Mouse (Mus musculus) liver, embryonic 12.5 days (tissue): ENCODE data around the gene Eps8l1. TPM values are rescaled to one million over a fixed set of nuclear protein-coding genes. Genes with fewer than 3 reads are reported as not detected.

Experiments
- ATAC-seq: fragments of 200-750 bp; cut with Nextera tagmentation; 2 replicates; pipeline ENCODE4 v1.8.0; 2017; ENCODE audit warnings: moderate number of reproducible peaks, mild to moderate bottlenecking, moderate library complexity
- H3K27ac ChIP-seq: fragments of 300-500 bp; sonication (generic); 2 replicates; pipeline ENCODE4 v1.5.1; 2016; ENCODE audit warnings: mild to moderate bottlenecking
- H3K27me3 ChIP-seq: fragments of 300-500 bp; sonication (generic); replicated peaks from 2 replicates; pipeline ENCODE4 v1.6.1; 2016; ENCODE audit warnings: mild to moderate bottlenecking, moderate library complexity
- H3K36me3 ChIP-seq: fragments of 300-500 bp; sonication (generic); 2 replicates; pipeline ENCODE4 v1.6.1; 2016; ENCODE audit warnings: mild to moderate bottlenecking, moderate library complexity
- H3K4me1 ChIP-seq: fragments of 300-500 bp; sonication (generic); 2 replicates; pipeline ENCODE4 v1.6.1; 2016
- H3K4me2 ChIP-seq: fragments of 300-500 bp; sonication (generic); 2 replicates; pipeline ENCODE4 v1.6.1; 2016; ENCODE audit warnings: mild to moderate bottlenecking, moderate library complexity
- H3K4me3 ChIP-seq: fragments of 300-500 bp; sonication (generic); 2 replicates; pipeline ENCODE4 v1.5.1; 2016; ENCODE audit warnings: mild to moderate bottlenecking, moderate library complexity
- H3K9ac ChIP-seq: fragments of 300-500 bp; sonication (generic); 2 replicates; pipeline ENCODE4 v1.6.1; 2016; ENCODE audit warnings: mild to moderate bottlenecking, moderate library complexity
- H3K9me3 ChIP-seq: fragments of 300-500 bp; sonication (generic); replicated peaks from 2 replicates; pipeline ENCODE4 v1.6.1; 2016; ENCODE audit warnings: mild to moderate bottlenecking, moderate library complexity
- WGBS: fragments of 180-500 bp; shearing (Covaris S2); methylation state at CpG from one replicate; pipeline ENCODE4 v1.1.7; 2016; ENCODE audit not compliant: insufficient replicate concordance; 5-methylcytosine and 5-hydroxymethylcytosine counted together
- polyA plus RNA-seq: library from polyadenylated mRNA; unstranded; fragments of >200 nt; fragmentation: Nextera tagmentation; extraction: Ambion mirVana; gene quantifications from 2 replicates; pipeline ENCODE4 v1.2.1, GENCODE M21; 2016

The Eps8l1 gene
- polyA plus RNA-seq, 1 experiment from 2014 or later = 1.3 TPM

DNA sequence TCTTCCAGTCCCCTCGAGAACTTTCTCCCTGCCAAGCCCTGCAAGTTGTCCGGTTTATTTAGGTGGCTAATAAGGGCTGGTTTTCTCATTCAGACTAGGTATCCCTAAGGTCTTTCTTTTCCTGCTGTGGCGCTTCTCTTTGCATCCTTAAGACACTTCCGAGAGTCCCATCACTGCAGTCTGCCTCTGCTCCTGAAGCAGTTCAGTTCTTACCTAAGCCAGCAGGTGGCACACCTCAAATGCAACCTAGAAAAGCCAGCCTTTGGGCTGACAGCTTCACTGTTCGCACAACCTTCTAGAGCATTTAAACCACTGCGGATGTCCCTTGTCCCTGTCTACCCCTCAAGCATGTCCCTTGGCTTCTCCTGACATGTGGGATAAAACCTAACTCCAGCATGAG lies 19.2 kb downstream of the Eps8l1 start:
- 45% methylated on average over 6 of the region's 6 CpGs for WGBS
- no peak overlapping the region for H3K27ac ChIP-seq
- peaks cover 54% of the 10 kb centered on the region for H3K27me3 ChIP-seq
- peaks cover 43% of the 10 kb centered on the region for H3K36me3 ChIP-seq
- no peak overlapping the region for H3K4me3 ChIP-seq
- H3K4me1 ChIP-seq = peaks cover 8% of the 10 kb centered on the region
- H3K9me3 ChIP-seq = no peaks in the 10 kb centered on the region
- H3K9ac ChIP-seq = no peak overlapping the region
- H3K4me2 ChIP-seq = no peak overlapping the region
- ATAC-seq = no peak

DNA sequence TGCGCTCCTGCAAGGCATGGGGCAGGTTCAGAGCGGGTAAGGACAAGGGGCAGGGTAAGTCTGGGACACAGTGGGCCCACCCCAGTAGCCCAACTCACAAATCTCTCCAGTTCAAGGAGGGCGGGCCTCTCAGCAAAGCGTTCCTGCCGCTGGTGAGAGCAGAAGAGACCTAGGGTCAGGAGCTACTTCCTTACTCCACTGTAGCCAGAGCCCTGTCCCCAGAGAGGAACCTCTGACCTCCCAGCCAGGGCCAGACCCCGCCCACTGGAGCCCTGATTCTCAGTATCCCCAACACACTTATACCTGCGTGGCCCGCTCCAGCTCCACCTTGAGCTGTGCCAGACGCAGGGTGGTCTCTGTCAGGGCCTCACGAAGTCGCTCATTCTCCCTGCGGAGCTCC lies 21.8 kb downstream of the Eps8l1 start:
- Histone ChIP-seq H3K27ac (no peak overlapping the region), H3K36me3 (peaks cover 69% of the 10 kb centered on the region), H3K9ac (no peak overlapping the region), H3K9me3 (no peaks in the 10 kb centered on the region), H3K4me1 (peaks cover 8% of the 10 kb centered on the region), H3K4me3 (no peak overlapping the region), H3K4me2 (no peak overlapping the region), H3K27me3 (peaks cover 28% of the 10 kb centered on the region)
- no peak for ATAC-seq
- WGBS = 82% methylated on average over 12 of the region's 12 CpGs

DNA sequence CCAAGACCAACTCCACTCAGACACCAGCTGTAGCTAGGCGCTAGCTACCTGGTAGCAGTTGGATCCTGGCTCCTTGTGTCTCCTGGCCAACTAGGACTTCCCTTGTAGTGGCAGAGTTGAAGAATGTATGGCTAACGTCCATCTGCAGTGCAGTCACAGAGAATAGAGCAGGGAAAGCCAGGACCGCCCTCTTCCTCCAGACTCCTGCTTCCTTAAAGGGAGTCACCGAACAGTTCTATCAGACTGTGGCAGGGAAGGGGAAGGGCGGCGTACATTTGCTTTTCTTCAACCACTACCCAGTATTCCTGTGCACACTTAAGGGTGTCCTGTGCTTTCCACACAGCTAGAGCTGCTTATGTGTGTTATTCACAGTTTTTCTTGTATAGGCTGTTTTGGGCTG lies 30.8 kb downstream of the Eps8l1 start:
- H3K9ac ChIP-seq = no peak overlapping the region
- H3K4me3 ChIP-seq = no peak overlapping the region
- H3K9me3 ChIP-seq = no peaks in the 10 kb centered on the region
- 57% methylated on average over 6 of the region's 6 CpGs for WGBS
- no peak overlapping the region for H3K4me2 ChIP-seq
- 0 out of 2 replicates have a peak overlapping the region, but pooled peaks have one; percentile 29 for H3K27ac ChIP-seq
- H3K36me3 ChIP-seq = peaks cover 97% of the 10 kb centered on the region
- peaks cover 57% of the 10 kb centered on the region for H3K4me1 ChIP-seq
- no peaks in the 10 kb centered on the region for H3K27me3 ChIP-seq
- ATAC-seq = no peak

DNA sequence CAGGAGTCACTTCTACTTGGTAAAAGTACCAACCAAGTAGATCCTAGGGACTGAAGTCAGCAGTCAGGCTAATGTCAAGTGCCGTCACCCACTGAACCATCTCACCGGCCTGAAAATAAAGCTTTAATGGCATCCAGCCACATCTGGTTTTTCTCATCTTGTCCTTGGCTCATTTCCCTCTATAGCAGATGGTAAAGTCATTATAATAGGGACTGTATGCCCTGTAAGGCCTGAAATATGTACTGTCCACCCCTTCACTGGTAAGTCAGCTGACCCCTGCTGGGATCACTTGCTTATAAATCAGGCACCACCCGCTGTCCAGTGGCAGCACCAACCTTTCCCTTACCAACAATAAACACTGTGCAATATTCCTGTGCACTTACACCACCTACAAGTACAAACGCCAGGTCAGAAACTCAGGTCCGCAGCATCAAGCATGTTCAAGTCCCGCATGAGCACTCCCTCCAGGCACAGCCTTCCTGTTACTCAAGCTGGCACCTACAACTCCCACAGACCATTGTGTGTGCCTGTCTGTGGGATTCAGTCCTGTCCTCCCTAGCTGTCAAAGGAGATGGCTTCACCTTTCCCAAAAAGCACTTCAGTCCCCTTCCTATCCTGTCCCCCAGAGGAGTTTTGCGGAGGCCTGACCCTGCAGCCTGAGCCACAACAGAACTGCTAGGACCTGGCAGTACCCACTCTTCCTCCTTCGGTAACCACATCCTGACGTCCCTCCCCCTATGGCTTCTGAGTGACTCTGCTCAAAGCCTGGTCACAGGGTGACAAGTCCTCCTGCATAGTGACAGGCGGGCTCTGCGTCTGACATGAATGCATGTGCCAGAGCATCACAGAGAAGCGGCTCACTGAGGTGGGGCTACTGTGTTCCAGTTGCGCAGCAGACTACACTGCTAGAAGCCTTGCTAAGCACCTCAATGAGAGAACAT lies 32.1 kb downstream of the Eps8l1 start:
- ATAC-seq = peak; percentile 26; the same call in 1 of the 2 replicates
- WGBS = 69% methylated on average over 13 of the region's 13 CpGs
- H3K9me3 ChIP-seq = no peaks in the 10 kb centered on the region
- H3K4me1 ChIP-seq = peaks cover 63% of the 10 kb centered on the region
- no peak overlapping the region for H3K9ac ChIP-seq
- H3K36me3 ChIP-seq = peaks cover 97% of the 10 kb centered on the region
- no peaks in the 10 kb centered on the region for H3K27me3 ChIP-seq
- H3K4me2 ChIP-seq = no peak overlapping the region
- no peak overlapping the region for H3K4me3 ChIP-seq
- peak overlapping the region; percentile 8; the same call in 1 of the 2 replicates for H3K27ac ChIP-seq

DNA sequence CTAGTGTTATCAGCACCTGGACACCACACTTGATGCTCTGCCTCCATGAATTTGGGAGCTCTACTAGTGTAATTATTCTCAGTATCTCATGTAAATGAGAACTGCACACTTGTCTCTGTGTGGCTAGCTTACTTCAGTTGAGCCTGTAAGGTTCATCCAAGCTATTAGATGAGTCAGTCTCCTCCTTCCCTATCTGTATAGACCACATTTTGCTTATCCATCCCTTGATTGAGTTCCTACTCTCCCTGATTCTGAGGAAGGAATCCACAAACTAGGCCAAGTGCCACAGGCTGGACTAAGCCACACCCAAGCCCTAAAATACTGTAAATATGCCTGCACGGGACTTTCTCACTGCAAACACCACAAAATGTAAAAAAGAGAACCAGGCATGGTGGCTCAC lies 33.5 kb downstream of the Eps8l1 start:
- Histone ChIP-seq H3K4me3 (no peak overlapping the region), H3K27me3 (no peaks in the 10 kb centered on the region), H3K27ac (0 out of 2 replicates have a peak overlapping the region, but pooled peaks have one; percentile 17), H3K4me1 (peaks cover 76% of the 10 kb centered on the region), H3K4me2 (0 out of 2 replicates have a peak overlapping the region, but pooled peaks have one; percentile 2), H3K36me3 (peaks cover 91% of the 10 kb centered on the region), H3K9ac (peak overlapping the region; percentile 12; the same call in 1 of the 2 replicates), H3K9me3 (no peaks in the 10 kb centered on the region)
- peak; percentile 63 for ATAC-seq
- 19% methylated on average over 1 of the region's 1 CpGs for whole genome bisulfite sequencing

DNA sequence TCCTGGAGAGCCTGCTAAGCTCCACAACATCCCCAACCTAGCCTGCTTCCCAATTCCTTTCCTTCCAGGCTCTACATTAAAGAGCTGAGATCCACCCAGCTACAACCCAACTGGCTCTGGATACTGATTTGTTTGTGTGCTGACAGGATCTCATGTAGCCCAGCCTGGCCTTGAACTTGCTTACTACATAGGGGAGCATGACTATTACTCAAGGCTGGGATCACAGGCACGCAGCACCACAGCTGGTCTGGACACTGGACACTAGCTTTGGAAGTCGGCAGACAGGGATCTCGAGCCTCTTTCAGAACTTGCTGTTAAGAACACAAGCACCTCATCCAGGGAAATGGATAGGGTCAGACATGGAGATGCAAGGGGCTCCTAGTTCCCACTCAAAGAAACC lies 36.0 kb downstream of the Eps8l1 start:
- H3K4me3 ChIP-seq = no peak overlapping the region
- peaks cover 80% of the 10 kb centered on the region for H3K4me1 ChIP-seq
- no peak overlapping the region for H3K27ac ChIP-seq
- no peak overlapping the region for H3K4me2 ChIP-seq
- ATAC-seq = no peak
- H3K9me3 ChIP-seq = no peaks in the 10 kb centered on the region
- H3K9ac ChIP-seq = no peak overlapping the region
- 86% methylated on average over 3 of the region's 3 CpGs for whole genome bisulfite sequencing
- peaks cover 77% of the 10 kb centered on the region for H3K36me3 ChIP-seq
- H3K27me3 ChIP-seq = no peaks in the 10 kb centered on the region

DNA sequence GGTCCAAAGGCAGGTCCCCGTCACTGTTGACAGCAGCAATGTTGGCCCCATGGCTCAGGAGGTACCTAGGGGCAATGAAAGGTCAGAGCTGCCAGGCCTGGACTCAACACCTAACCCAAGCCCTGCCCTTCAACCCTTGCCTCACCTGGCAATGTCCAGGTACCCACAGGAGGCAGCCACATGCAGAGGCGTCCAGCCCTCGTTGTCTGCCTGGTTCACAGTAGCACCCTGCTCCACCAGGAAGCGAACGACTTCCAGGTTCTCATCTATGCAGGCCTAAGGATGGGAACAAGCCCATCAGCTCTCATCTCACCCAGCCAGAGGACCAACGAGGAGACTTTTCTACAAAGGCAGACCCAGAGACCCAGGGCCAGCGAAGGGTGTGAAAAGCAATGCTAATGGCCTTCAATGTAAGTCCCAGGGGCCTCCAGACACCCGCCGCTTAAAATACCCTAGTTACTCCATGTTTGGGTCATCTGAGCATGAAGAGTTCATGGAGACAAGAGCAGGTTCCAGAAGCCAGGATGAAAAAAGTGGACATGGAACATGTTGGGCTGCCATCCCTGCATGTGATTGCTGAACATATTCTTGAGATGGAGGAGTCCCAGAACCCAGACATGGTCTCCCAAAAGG lies 36.9 kb downstream of the Eps8l1 start:
- H3K4me3 ChIP-seq = no peak overlapping the region
- peaks cover 72% of the 10 kb centered on the region for H3K4me1 ChIP-seq
- H3K9ac ChIP-seq = no peak overlapping the region
- no peak overlapping the region for H3K4me2 ChIP-seq
- no peaks in the 10 kb centered on the region for H3K27me3 ChIP-seq
- H3K36me3 ChIP-seq = peaks cover 68% of the 10 kb centered on the region
- no peak for ATAC-seq
- H3K9me3 ChIP-seq = no peaks in the 10 kb centered on the region
- H3K27ac ChIP-seq = no peak overlapping the region
- WGBS = 86% methylated on average over 9 of the region's 9 CpGs

DNA sequence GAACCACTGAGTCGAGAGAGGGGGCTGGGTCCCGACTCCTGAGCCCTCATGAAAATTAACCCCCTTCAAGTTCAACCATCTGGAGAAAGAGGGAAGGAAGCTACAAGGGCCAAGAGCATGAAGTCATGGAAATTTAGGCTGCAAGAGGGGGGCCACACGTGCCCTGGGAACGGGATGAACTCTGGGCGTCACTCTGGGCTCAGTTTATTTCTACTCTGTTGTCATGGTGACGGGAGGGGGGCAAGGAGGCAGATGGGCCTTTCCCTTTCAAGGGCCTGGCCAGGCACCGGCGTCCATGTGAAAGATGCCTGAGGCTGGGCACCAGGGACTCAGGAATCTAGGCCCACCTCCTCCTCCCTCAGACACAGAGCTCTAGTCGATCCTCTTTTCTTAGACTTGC lies 37.8 kb downstream of the Eps8l1 start:
- ATAC-seq = no peak
- Histone ChIP-seq H3K9ac (peak overlapping the region; percentile 95; the same call in 1 of the 2 replicates), H3K36me3 (peaks cover 59% of the 10 kb centered on the region), H3K4me2 (peak overlapping the region; percentile 77), H3K27ac (no peak overlapping the region), H3K4me1 (peaks cover 72% of the 10 kb centered on the region), H3K27me3 (no peaks in the 10 kb centered on the region), H3K4me3 (no peak overlapping the region), H3K9me3 (no peaks in the 10 kb centered on the region)
- WGBS = 54% methylated on average over 9 of the region's 9 CpGs

DNA sequence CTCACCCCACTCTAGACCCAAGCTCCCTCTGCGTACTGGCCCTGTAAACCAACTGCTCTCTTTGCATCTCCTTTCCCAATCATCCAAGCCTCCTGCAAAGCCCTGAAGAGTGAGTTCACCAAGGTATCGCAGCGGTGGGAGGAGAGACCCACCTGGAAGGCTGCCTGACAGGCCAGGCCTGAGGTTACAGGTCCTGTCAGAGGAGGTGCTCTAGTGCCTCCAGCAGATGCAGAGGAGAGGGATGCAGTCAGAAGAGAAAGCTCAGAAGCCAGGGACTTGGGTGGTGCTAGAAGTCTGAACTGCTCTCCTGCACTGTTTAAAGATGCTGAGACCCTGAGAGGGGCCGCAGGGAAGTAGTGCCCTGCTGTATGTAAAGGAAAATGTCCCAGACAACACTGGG lies 38.6 kb downstream of the Eps8l1 start:
- peak overlapping the region; percentile 77 for H3K4me2 ChIP-seq
- H3K27ac ChIP-seq = no peak overlapping the region
- H3K9me3 ChIP-seq = no peaks in the 10 kb centered on the region
- H3K36me3 ChIP-seq = peaks cover 51% of the 10 kb centered on the region
- 87% methylated on average over 4 of the region's 4 CpGs for WGBS
- H3K4me3 ChIP-seq = no peak overlapping the region
- peaks cover 69% of the 10 kb centered on the region for H3K4me1 ChIP-seq
- ATAC-seq = no peak
- H3K27me3 ChIP-seq = no peaks in the 10 kb centered on the region
- peak overlapping the region; percentile 95 for H3K9ac ChIP-seq

DNA sequence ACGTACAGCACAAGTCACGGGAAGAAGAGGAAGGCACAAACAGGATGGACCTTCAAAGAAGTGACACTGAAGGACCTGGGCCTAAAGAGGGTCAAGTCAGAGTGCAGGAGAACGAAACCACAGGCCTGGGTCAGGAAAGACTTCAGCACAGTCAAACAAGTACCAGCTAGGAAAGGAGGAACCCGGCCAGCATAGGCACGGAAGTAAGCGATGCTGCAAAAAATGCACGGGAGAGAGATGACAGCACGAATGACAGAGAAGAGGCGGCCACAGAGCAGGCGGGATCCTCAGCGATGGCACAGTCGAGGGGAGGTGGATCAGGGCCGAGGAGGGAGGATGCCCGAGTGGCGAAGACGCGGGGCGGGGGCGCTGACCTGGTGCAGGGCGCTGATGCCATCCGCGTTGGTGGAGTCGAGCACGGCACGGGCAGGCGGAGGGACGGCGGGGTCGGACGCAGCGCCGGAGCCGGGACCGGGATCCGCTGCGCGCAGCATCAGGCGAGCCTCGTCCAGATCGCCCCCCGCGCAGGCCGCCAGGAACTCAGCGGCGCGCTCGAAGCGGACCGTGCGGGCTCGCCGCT lies 40.5 kb downstream of the Eps8l1 start:
- Histone ChIP-seq H3K27me3 (no peaks in the 10 kb centered on the region), H3K36me3 (peaks cover 32% of the 10 kb centered on the region), H3K4me3 (peak overlapping the region; percentile 93), H3K4me2 (peak overlapping the region; percentile 77), H3K27ac (peak overlapping the region; percentile 91), H3K9me3 (no peaks in the 10 kb centered on the region), H3K4me1 (peaks cover 70% of the 10 kb centered on the region), H3K9ac (peak overlapping the region; percentile 95)
- WGBS = 0% methylated on average over 49 of the region's 52 CpGs
- peak; percentile 65 for ATAC-seq

DNA sequence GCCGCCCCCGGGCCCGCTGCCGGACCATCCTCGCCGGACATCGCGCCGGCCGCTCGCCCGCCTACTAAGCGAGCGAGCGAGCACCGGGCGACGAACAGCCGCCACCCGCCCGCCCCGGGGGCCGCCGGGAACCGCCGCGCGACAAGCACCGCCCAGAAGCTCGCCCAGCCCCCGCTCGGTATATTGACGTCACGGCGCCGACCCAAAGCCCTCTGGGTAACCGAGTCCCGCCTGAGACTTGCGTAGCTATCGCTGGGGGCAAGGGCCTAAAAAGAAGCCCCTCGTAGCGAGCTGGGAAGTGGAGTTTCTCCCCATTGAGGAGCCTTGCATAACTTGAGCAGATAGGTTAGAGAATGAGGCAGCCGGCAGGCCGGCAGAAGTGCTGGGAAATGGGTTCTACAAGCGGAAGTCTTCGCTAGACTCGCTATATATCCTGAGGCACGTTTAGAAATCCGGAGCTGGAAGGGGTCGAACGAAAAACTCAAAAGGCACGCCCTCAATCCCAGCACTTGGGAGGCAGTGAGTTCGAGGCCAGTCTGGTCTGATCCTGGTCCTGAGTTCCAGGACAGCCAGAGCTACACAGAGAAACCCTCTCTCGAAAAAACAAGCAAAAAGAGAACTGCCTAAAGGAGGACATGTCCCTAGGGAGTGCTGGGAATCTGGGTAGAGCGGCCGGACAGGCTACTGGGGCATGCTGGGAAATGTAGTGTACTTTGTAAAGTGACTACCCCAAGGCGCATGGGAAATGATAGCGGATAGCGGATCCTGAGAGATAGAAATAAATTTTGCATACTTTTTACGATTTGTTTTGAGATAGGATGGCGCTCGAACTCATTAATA lies 41.3 kb downstream of the Eps8l1 start, which contains the start of gene Ppp1r12c:
TSS of gene Ppp1r12c (minus strand) at position 123 of the 840 bp plus-strand sequence.
- Histone ChIP-seq H3K4me1 (peaks cover 73% of the 10 kb centered on the region), H3K27ac (peak within 1 kb of the TSS; percentile 91), H3K9me3 (no peaks in the 10 kb centered on the region), H3K36me3 (peaks cover 24% of the 10 kb centered on the region), H3K27me3 (no peaks in the 10 kb centered on the region), H3K9ac (peak within 1 kb of the TSS; percentile 95), H3K4me2 (peak within 1 kb of the TSS; percentile 77), H3K4me3 (peak within 1 kb of the TSS; percentile 93)
- WGBS = under 1% methylated on average over 62 of the region's 62 CpGs
- ATAC-seq = peak; percentile 89
